Mouse (Mus musculus): Measurements from ENCODE around the gene Banp. TPM values are rescaled to one million over a fixed set of nuclear protein-coding genes. Genes with fewer than 3 reads are reported as not detected.
A peak's percentile ranks its signal among the peaks of the same experiment; 100 is the strongest.

Banp gene
- polyA plus RNA-seq, 1 experiment from 2014 or later: 47.2 TPM

GRCm38 (mm10) chr8:122058510-122058909 is 109.0 kb downstream of the Banp start:
- Histone ChIP-seq H3K4me1 (ENCODE audit: control insufficient read depth, insufficient read depth, low read length) (no peaks in the 10 kb centered on the region), H3K9ac (ENCODE audit: low read length) (no peak overlapping the region), H3K36me3 (ENCODE audit: control insufficient read depth, insufficient read depth, low read length) (no peaks in the 10 kb centered on the region), H3K4me2 (ENCODE audit: low read length) (no peak overlapping the region), H3K27ac (ENCODE audit: low read depth, low read length) (no peak overlapping the region), H3K4me3 (ENCODE audit: low read depth, low read length) (no peak overlapping the region), H3K27me3 (replicated peaks; ENCODE audit: control insufficient read depth, insufficient read depth, low read length) (no peaks in the 10 kb centered on the region), H3K9me3 (replicated peaks; ENCODE audit: control insufficient read depth, low read length) (no peaks in the 10 kb centered on the region)
- WGBS: 65% methylated on average over 9 of the region's 9 CpGs
- ATAC-seq: no peak
- no peak for DNase-seq (ENCODE audit: low spot score)

- no peaks in the 10 kb centered on the region for H3K27me3 ChIP-seq (replicated peaks; ENCODE audit: control insufficient read depth, insufficient read depth, low read length)
- DNase-seq (ENCODE audit: low spot score): peak; percentile 16
- no peaks in the 10 kb centered on the region for H3K9me3 ChIP-seq (replicated peaks; ENCODE audit: control insufficient read depth, low read length)
- H3K4me1 ChIP-seq (ENCODE audit: control insufficient read depth, insufficient read depth, low read length): no peaks in the 10 kb centered on the region
- no peak for ATAC-seq
- H3K36me3 ChIP-seq (ENCODE audit: control insufficient read depth, insufficient read depth, low read length): no peaks in the 10 kb centered on the region
- no peak overlapping the region for H3K9ac ChIP-seq (ENCODE audit: low read length)
- no peak overlapping the region for H3K27ac ChIP-seq (ENCODE audit: low read depth, low read length)
- H3K4me2 ChIP-seq (ENCODE audit: low read length): no peak overlapping the region
- WGBS: 73% methylated on average over 8 of the region's 8 CpGs
- H3K4me3 ChIP-seq (ENCODE audit: low read depth, low read length): no peak overlapping the region
Observed at GRCm38 (mm10) chr8:122058951-122059350, 109.4 kb downstream of the Banp start.

GRCm38 (mm10) chr8:122062508-122063223 is 113.1 kb downstream of the Banp start:
- H3K4me3 ChIP-seq (ENCODE audit: low read depth, low read length): no peak overlapping the region
- WGBS: 85% methylated on average over 12 of the region's 12 CpGs
- no peaks in the 10 kb centered on the region for H3K9me3 ChIP-seq (replicated peaks; ENCODE audit: control insufficient read depth, low read length)
- DNase-seq (ENCODE audit: low spot score) (no peak), ATAC-seq (no peak)
- H3K36me3 ChIP-seq (ENCODE audit: control insufficient read depth, insufficient read depth, low read length): no peaks in the 10 kb centered on the region
- H3K9ac ChIP-seq (ENCODE audit: low read length): no peak overlapping the region
- no peaks in the 10 kb centered on the region for H3K4me1 ChIP-seq (ENCODE audit: control insufficient read depth, insufficient read depth, low read length)
- H3K27ac ChIP-seq (ENCODE audit: low read depth, low read length): no peak overlapping the region
- H3K27me3 ChIP-seq (replicated peaks; ENCODE audit: control insufficient read depth, insufficient read depth, low read length): no peaks in the 10 kb centered on the region
- H3K4me2 ChIP-seq (ENCODE audit: low read length): no peak overlapping the region

GRCm38 (mm10) chr8:122064353-122064752 is 114.8 kb downstream of the Banp start:
- WGBS: 81% methylated on average over 7 of the region's 7 CpGs
- no peak for ATAC-seq

GRCm38 (mm10) chr8:122067783-122068505 is 118.4 kb downstream of the Banp start:
- Histone ChIP-seq H3K9ac (ENCODE audit: low read length) (no peak overlapping the region), H3K9me3 (replicated peaks; ENCODE audit: control insufficient read depth, low read length) (no peaks in the 10 kb centered on the region), H3K4me3 (ENCODE audit: low read depth, low read length) (no peak overlapping the region), H3K36me3 (ENCODE audit: control insufficient read depth, insufficient read depth, low read length) (no peaks in the 10 kb centered on the region), H3K4me2 (ENCODE audit: low read length) (no peak overlapping the region), H3K4me1 (ENCODE audit: control insufficient read depth, insufficient read depth, low read length) (no peaks in the 10 kb centered on the region), H3K27ac (ENCODE audit: low read depth, low read length) (no peak overlapping the region), H3K27me3 (replicated peaks; ENCODE audit: control insufficient read depth, insufficient read depth, low read length) (no peaks in the 10 kb centered on the region)
- WGBS: 78% methylated on average over 15 of the region's 15 CpGs
- ATAC-seq (no peak), DNase-seq (ENCODE audit: low spot score) (no peak)

More at GRCm38 (mm10) chr8:122064353-122064752, 114.8 kb downstream of the Banp start:
- no peaks in the 10 kb centered on the region for H3K4me1 ChIP-seq (ENCODE audit: control insufficient read depth, insufficient read depth, low read length)
- H3K27me3 ChIP-seq (replicated peaks; ENCODE audit: control insufficient read depth, insufficient read depth, low read length): no peaks in the 10 kb centered on the region
- DNase-seq (ENCODE audit: low spot score): no peak
- H3K9me3 ChIP-seq (replicated peaks; ENCODE audit: control insufficient read depth, low read length): no peaks in the 10 kb centered on the region
- H3K27ac ChIP-seq (ENCODE audit: low read depth, low read length): no peak overlapping the region
- H3K4me3 ChIP-seq (ENCODE audit: low read depth, low read length): no peak overlapping the region
- no peaks in the 10 kb centered on the region for H3K36me3 ChIP-seq (ENCODE audit: control insufficient read depth, insufficient read depth, low read length)
- H3K4me2 ChIP-seq (ENCODE audit: low read length): no peak overlapping the region
- H3K9ac ChIP-seq (ENCODE audit: low read length): no peak overlapping the region

GRCm38 (mm10) chr8:122068609-122069008 is 119.1 kb downstream of the Banp start:
- no peak overlapping the region for H3K27ac ChIP-seq (ENCODE audit: low read depth, low read length)
- H3K4me3 ChIP-seq (ENCODE audit: low read depth, low read length): no peak overlapping the region
- H3K9me3 ChIP-seq (replicated peaks; ENCODE audit: control insufficient read depth, low read length): no peaks in the 10 kb centered on the region
- 82% methylated on average over 13 of the region's 13 CpGs for WGBS
- ATAC-seq: no peak
- no peak for DNase-seq (ENCODE audit: low spot score)
- H3K4me1 ChIP-seq (ENCODE audit: control insufficient read depth, insufficient read depth, low read length): no peaks in the 10 kb centered on the region
- no peak overlapping the region for H3K9ac ChIP-seq (ENCODE audit: low read length)
- H3K36me3 ChIP-seq (ENCODE audit: control insufficient read depth, insufficient read depth, low read length): no peaks in the 10 kb centered on the region
- no peaks in the 10 kb centered on the region for H3K27me3 ChIP-seq (replicated peaks; ENCODE audit: control insufficient read depth, insufficient read depth, low read length)
- no peak overlapping the region for H3K4me2 ChIP-seq (ENCODE audit: low read length)

GRCm38 (mm10) chr8:122069281-122069680 is 119.7 kb downstream of the Banp start:
- Histone ChIP-seq H3K36me3 (ENCODE audit: control insufficient read depth, insufficient read depth, low read length) (no peaks in the 10 kb centered on the region), H3K4me1 (ENCODE audit: control insufficient read depth, insufficient read depth, low read length) (no peaks in the 10 kb centered on the region), H3K9me3 (replicated peaks; ENCODE audit: control insufficient read depth, low read length) (no peaks in the 10 kb centered on the region), H3K4me3 (ENCODE audit: low read depth, low read length) (no peak overlapping the region), H3K4me2 (ENCODE audit: low read length) (no peak overlapping the region), H3K9ac (ENCODE audit: low read length) (no peak overlapping the region), H3K27me3 (replicated peaks; ENCODE audit: control insufficient read depth, insufficient read depth, low read length) (no peaks in the 10 kb centered on the region), H3K27ac (ENCODE audit: low read depth, low read length) (no peak overlapping the region)
- DNase-seq (ENCODE audit: low spot score): no peak
- no peak for ATAC-seq
- 86% methylated on average over 11 of the region's 11 CpGs for WGBS

GRCm38 (mm10) chr8:122071193-122071592 is 121.6 kb downstream of the Banp start:
- ATAC-seq (no peak), DNase-seq (ENCODE audit: low spot score) (no peak)
- no peak overlapping the region for H3K27ac ChIP-seq (ENCODE audit: low read depth, low read length)
- no peak overlapping the region for H3K4me3 ChIP-seq (ENCODE audit: low read depth, low read length)
- H3K36me3 ChIP-seq (ENCODE audit: control insufficient read depth, insufficient read depth, low read length): no peaks in the 10 kb centered on the region
- no peaks in the 10 kb centered on the region for H3K27me3 ChIP-seq (replicated peaks; ENCODE audit: control insufficient read depth, insufficient read depth, low read length)
- no peaks in the 10 kb centered on the region for H3K4me1 ChIP-seq (ENCODE audit: control insufficient read depth, insufficient read depth, low read length)
- H3K9ac ChIP-seq (ENCODE audit: low read length): no peak overlapping the region
- H3K4me2 ChIP-seq (ENCODE audit: low read length): no peak overlapping the region
- 53% methylated on average over 4 of the region's 4 CpGs for WGBS
- H3K9me3 ChIP-seq (replicated peaks; ENCODE audit: control insufficient read depth, low read length): no peaks in the 10 kb centered on the region

GRCm38 (mm10) chr8:122073964-122074363 is 124.4 kb downstream of the Banp start:
- no peak overlapping the region for H3K4me3 ChIP-seq (ENCODE audit: low read depth, low read length)
- DNase-seq (ENCODE audit: low spot score) (no peak), ATAC-seq (no peak)
- H3K4me1 ChIP-seq (ENCODE audit: control insufficient read depth, insufficient read depth, low read length): no peaks in the 10 kb centered on the region
- no peak overlapping the region for H3K27ac ChIP-seq (ENCODE audit: low read depth, low read length)
- 88% methylated on average over 9 of the region's 9 CpGs for WGBS
- no peak overlapping the region for H3K9ac ChIP-seq (ENCODE audit: low read length)
- no peak overlapping the region for H3K4me2 ChIP-seq (ENCODE audit: low read length)
- H3K9me3 ChIP-seq (replicated peaks; ENCODE audit: control insufficient read depth, low read length): no peaks in the 10 kb centered on the region
- H3K36me3 ChIP-seq (ENCODE audit: control insufficient read depth, insufficient read depth, low read length): no peaks in the 10 kb centered on the region
- no peaks in the 10 kb centered on the region for H3K27me3 ChIP-seq (replicated peaks; ENCODE audit: control insufficient read depth, insufficient read depth, low read length)

Data from forebrain, embryonic 14.5 days (tissue).